Mouse (Mus musculus): ENCODE data around the gene Dclk3. TPM values are rescaled to one million over a fixed set of nuclear protein-coding genes. Genes with fewer than 3 reads are reported as not detected.

Gene Dclk3
- not detected in 4 replicates for total RNA-seq (2023)

GRCm38 (mm10) chr9:111438904-111439835, at the start of gene Dclk3:
TSS of gene Dclk3 (plus strand) at chr9:111439081.

Other genes with a start within 250 kb of the Dclk3 start
- gene Mlh1, start 167.3 kb upstream of the Dclk3 start, total RNA-seq (2023) = 48.2 to 58.9 TPM (median 53.2 TPM) in 4 replicates
- gene Epm2aip1, start 167.2 kb upstream of the Dclk3 start, total RNA-seq (2023) = 26.4 to 29.3 TPM (median 27.8 TPM) in 4 replicates
- gene Trank1, start 127.3 kb upstream of the Dclk3 start, total RNA-seq (2023) = not detected in 4 replicates

Measured in B cell, adult 62 days (primary cell).